Mouse (Mus musculus): ENCODE measurements around the gene Stx8.

Stx8 gene

DNA sequence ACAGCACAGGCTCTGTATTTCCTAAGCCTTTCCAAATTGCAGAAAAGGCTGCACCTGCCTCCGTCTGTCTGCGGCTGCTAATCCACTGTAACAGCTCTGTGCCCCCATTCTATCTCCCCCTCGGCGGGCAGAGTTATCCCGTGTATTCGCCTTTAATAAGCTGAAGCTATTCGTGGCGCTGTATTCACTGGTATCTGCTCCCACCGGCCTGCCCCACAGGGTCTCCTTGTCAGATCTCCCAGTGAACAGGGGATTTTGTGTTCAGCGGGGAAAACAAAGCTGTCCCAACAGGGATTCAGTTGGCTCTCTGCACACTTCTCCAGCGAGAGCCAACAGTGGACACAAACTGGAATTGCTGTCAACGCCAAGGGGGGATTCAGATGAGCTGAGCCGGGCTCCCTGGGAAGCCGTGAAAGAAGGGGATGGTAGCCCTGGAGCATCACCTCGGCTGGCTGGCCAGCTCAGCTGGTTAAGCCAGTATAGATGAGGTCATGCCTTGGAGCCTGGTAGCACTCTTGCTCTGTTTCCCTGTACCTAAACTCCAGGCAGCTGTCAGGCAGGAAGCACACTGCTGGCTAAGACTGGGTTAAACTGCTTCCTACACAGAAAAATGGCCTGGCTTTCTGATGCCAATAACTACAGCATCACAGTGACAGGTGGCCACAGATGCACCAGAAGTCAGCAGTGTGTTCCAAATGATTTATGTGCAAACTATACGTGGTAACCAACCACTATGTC is 278.4 kb downstream of the Stx8 start:
- no peak for DNase-seq

DNA sequence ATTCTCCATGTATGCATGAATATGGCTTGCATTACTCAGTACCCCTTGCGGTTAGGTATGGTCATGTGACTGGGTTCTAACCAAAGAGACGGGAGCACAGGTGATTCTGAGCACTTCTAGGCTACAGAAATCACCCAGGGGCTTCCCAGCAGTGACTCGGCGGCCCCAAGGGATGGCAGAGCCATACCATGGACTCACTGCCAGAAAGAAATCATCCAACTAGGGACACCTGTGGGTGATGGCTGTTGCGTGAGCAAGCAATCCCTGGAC is 278.9 kb downstream of the Stx8 start:
- DNase-seq: no peak

DNA sequence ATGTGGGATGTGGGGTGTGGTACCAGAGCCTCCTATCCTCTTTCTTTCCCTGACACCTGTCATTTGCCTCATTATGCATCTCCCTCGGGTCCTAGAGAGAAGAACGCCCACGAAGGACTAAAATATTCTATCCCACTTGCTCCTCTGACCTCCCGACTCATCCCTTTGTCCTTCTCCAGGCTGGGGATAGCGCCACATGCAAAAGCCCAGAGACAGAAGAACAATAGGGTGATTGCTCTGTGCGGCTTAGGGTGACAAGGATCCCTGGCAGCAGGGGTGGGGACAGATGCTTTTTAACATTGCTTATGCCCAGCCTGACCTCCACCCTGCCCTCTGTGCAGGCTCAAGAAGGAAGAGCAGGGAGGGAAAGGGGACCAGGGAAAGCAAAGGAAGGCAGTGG is 281.9 kb downstream of the Stx8 start:
- DNase-seq: no peak

DNA sequence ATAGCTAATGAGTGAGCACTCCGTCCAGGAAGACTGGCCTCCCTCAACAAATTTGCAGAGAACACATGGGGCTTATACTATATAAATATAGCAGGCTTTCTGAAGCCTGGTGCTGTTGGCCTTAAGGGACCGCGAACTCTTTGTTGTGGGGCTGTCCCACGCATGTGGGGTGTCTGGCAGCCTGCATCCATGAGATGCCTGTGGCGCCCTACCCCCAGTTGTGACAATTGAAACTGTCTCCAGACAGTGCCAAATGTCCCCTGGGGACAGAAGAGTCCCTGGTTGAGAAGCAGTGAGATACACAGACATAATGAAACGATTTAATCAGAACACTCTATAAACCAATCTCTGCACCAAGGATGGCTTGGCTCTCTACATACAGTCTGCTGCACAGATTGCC is 284.1 kb downstream of the Stx8 start:
- DNase-seq: no peak

DNA sequence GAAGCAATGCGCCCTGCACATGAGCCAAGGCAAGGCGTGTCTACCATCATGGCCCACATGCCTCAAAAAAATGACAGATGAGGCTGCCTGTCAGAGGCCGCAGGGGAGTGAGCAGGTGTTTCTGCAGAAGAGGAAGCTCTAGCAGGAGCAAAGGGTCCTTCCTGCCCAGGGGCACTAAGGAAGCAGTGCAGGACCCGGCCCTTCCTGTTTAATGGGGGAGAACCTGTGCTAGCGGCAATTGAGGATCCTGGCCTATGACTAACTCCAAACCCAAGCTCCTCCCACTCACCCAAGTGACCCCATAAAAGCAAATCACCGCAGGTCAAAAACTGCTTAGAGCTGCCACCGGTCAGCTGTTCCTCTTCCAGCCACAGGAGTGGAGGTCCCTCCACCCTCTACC is 287.5 kb downstream of the Stx8 start:
- DNase-seq: no peak

Measured in cerebellum, adult 8-10 months (tissue).